Mouse (Mus musculus) CH12.LX (cell line): ENCODE results near the gene Pla2g12b. TPM values are rescaled to one million over a fixed set of nuclear protein-coding genes. Genes with fewer than 3 reads are reported as not detected.
"Not testable (repeated sequence)": the region's sequence is repeated elsewhere in the genome, so short reads cannot be mapped to it uniquely, and the experiment has no call there.

Experiments used
- DNase-seq: peaks from one replicate; pipeline ENCODE4 v3.0.0-alpha.2; 2013; ENCODE audit errors: extremely low read depth
- H3K27ac ChIP-seq: 2 replicates; pipeline ENCODE4 v1.5.1; 2012; ENCODE audit warnings: low read depth, mild to moderate bottlenecking, control low read depth, moderate library complexity; ENCODE audit not compliant: insufficient read depth
- H3K27me3 ChIP-seq: replicated peaks from 2 replicates; pipeline ENCODE3; 2012; ENCODE audit warnings: inconsistent platforms
- H3K36me3 ChIP-seq, 2 experiments: replicated peaks in 1 of 2; 2 replicates each; pipeline versions ENCODE3 to v1.6.1; 2012; ENCODE audit warnings: inconsistent platforms in 1 of 2, low read length in 1 of 2, mild to moderate bottlenecking in 1 of 2, mixed read lengths in 1 of 2, moderate library complexity in 1 of 2; ENCODE audit not compliant: control insufficient read depth in 1 of 2, insufficient read depth in 1 of 2
- H3K4me1 ChIP-seq, 2 experiments: 2 replicates each; pipeline ENCODE4 v1.6.1; 2012; ENCODE audit warnings: inconsistent platforms in 1 of 2, moderate library complexity in 1 of 2; ENCODE audit not compliant: insufficient read depth in 2 of 2, control insufficient read depth in 1 of 2
- H3K4me2 ChIP-seq: 2 replicates; pipeline ENCODE4 v1.6.1; 2012; ENCODE audit warnings: low read depth, mild to moderate bottlenecking, control low read depth; ENCODE audit not compliant: poor library complexity, insufficient read depth, severe bottlenecking
- H3K4me3 ChIP-seq, 3 experiments: fragments of 150-350 bp in 1 of 3; sonication (generic) in 1 of 3; replicated peaks in 1 of 3; 2 replicates each; pipeline versions ENCODE3 to v1.5.1; 2011 to 2012; ENCODE audit warnings: low read depth in 2 of 3, low read length in 2 of 3, mild to moderate bottlenecking in 2 of 3, moderate library complexity in 2 of 3, control low read depth in 1 of 3, improper control_type of control experiment in 1 of 3, inconsistent platforms in 1 of 3, mixed read lengths in 1 of 3; ENCODE audit not compliant: poor library complexity in 1 of 3
- H3K79me2 ChIP-seq: replicated peaks from 2 replicates; pipeline ENCODE4 v1.6.1; 2012; ENCODE audit warnings: mild to moderate bottlenecking, moderate library complexity; ENCODE audit not compliant: control insufficient read depth, poor library complexity, insufficient read depth, severe bottlenecking; ENCODE audit errors: extremely low read depth
- H3K9ac ChIP-seq: 2 replicates; pipeline ENCODE4 v1.6.1; 2012; ENCODE audit warnings: low read depth, mild to moderate bottlenecking, control low read depth, moderate library complexity; ENCODE audit not compliant: insufficient read depth
- H3K9me3 ChIP-seq: replicated peaks from 2 replicates; pipeline ENCODE3; 2012; ENCODE audit warnings: low read length, inconsistent platforms, mixed read lengths
- BHLHE40 ChIP-seq: IDR thresholded peaks from 2 replicates; pipeline ENCODE4 v1.6.1; 2011; ENCODE audit warnings: mild to moderate bottlenecking, low read depth, low read length, improper control_type of control experiment
- CHD1 ChIP-seq: IDR thresholded peaks from 2 replicates; pipeline ENCODE4 v1.6.1; 2012; ENCODE audit warnings: low read depth, low read length, improper control_type of control experiment, inconsistent platforms
- CHD2 ChIP-seq: IDR thresholded peaks from 2 replicates; pipeline ENCODE4 v1.6.1; 2011; ENCODE audit warnings: low read length, improper control_type of control experiment
- E2F4 ChIP-seq: IDR thresholded peaks from 2 replicates; pipeline ENCODE4 v1.6.1; 2011; ENCODE audit warnings: low read depth, low read length, improper control_type of control experiment; ENCODE audit not compliant: insufficient replicate concordance
- ETS1 ChIP-seq: conservative IDR thresholded peaks from 2 replicates; pipeline ENCODE4 v1.6.1; 2012; ENCODE audit warnings: low read depth, mild to moderate bottlenecking, inconsistent platforms, low read length, improper control_type of control experiment, moderate library complexity
- JUND ChIP-seq: conservative IDR thresholded peaks from 2 replicates; pipeline ENCODE4 v1.6.1; 2011; ENCODE audit warnings: low read depth, low read length, improper control_type of control experiment
- MAX ChIP-seq: IDR thresholded peaks from 2 replicates; pipeline ENCODE4 v1.6.1; 2011; ENCODE audit warnings: low read length, improper control_type of control experiment
- MAZ ChIP-seq: IDR thresholded peaks from 2 replicates; pipeline ENCODE4 v1.6.1; 2012; ENCODE audit warnings: low read depth, mild to moderate bottlenecking, inconsistent platforms, low read length, improper control_type of control experiment, moderate library complexity
- MEF2A ChIP-seq: IDR thresholded peaks from 2 replicates; pipeline ENCODE4 v1.6.1; 2014; ENCODE audit warnings: low read depth, mild to moderate bottlenecking, inconsistent platforms, low read length, improper control_type of control experiment, borderline replicate concordance
- MXI1 ChIP-seq: IDR thresholded peaks from 2 replicates; pipeline ENCODE4 v1.6.1; 2011; ENCODE audit warnings: mild to moderate bottlenecking, low read depth, low read length, improper control_type of control experiment
- POLR2A ChIP-seq: IDR thresholded peaks from 2 replicates; pipeline ENCODE4 v1.6.1; 2011; ENCODE audit warnings: low read depth, mild to moderate bottlenecking, improper control_type of control experiment, low read length
- POLR2AphosphoS2 ChIP-seq: IDR thresholded peaks from 2 replicates; pipeline ENCODE4 v1.6.1; 2011; ENCODE audit warnings: low read depth, low read length, improper control_type of control experiment
- USF1 ChIP-seq: IDR thresholded peaks from 2 replicates; pipeline ENCODE4 v1.6.1; 2014; ENCODE audit warnings: low read depth, mild to moderate bottlenecking, inconsistent platforms, low read length, improper control_type of control experiment
- ZNF384 ChIP-seq: IDR thresholded peaks from 2 replicates; pipeline ENCODE4 v1.6.1; 2012; ENCODE audit warnings: low read depth, low read length, improper control_type of control experiment, inconsistent platforms
- dilution Hi-C: fragments of 300-500 bp; cut with MboI; formaldehyde crosslinking; loops from 2 replicates; pipeline ENCODE4 v1.14.3; 2020; ENCODE audit warnings: low sequenced_read_pairs; ENCODE audit not compliant: extremely low pct_unique_long_range_greater_than_20kb, extremely low pct_ligation_motif_present
- in situ Hi-C: fragments of 300-500 bp; cut with MboI; formaldehyde crosslinking; loops from 3 replicates; pipeline ENCODE4 v1.14.3; 2019; ENCODE audit warnings: low sequenced_read_pairs, low pct_ligation_motif_present, low pct_unique_long_range_greater_than_20kb, mixed read lengths
- polyA plus RNA-seq: library from polyadenylated mRNA; unstranded; fragments of >175 nt; gene quantifications from 2 replicates; pipeline ENCODE4 v1.2.1, GENCODE M21; 2012; ENCODE audit warnings: low read depth; ENCODE audit not compliant: insufficient read length
- total RNA-seq, 2 experiments: library from RNA; depleted of rRNA; stranded (reverse); fragments of 300-350 nt in 1 of 2; fragments of >200 nt in 1 of 2; gene quantifications; 2 replicates each; pipeline ENCODE4 v1.2.3; 2012 to 2014

The Pla2g12b gene
- total and polyA plus RNA-seq, 3 experiments: not detected

DNA sequence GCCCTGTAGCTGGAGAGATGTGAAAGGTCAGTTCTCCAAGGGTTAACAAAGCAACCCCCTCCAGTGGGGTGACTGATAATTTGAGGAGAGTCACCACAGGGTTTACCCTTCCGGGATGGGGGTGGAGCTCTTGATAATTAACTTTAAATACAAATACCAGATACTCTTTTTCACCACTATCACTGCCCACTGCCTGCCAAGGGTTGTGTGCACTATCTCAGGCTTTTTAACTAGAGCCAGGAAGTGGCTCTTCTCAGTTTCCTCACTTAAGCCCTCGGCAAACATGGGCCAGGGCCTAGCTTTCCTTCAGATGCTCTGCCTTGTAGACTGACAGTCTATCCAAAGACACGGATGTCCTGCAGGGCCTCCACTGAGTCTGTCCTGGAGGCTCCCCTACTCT lies 23.5 kb upstream of the Pla2g12b start:
- dilution Hi-C loops: no loop called here
- Histone ChIP-seq H3K27me3 (no peaks in the 10 kb centered on the region), H3K9ac (no peak overlapping the region), H3K4me2 (no peak overlapping the region), H3K4me1 (peaks cover under 1 to 10% of the 10 kb centered on the region in 2 experiments; a peak in 2 of 4 replicates), H3K27ac (no peak overlapping the region), H3K9me3 (no peaks in the 10 kb centered on the region), H3K36me3 (peaks cover 0 to 7% of the 10 kb centered on the region in 2 experiments), H3K79me2 (no peaks in the 10 kb centered on the region), H3K4me3 (no peak overlapping the region)
- in situ Hi-C loops: no loop called here
- no peak for DNase-seq
- no peak for TF ChIP-seq MXI1
- no peak for TF ChIP-seq POLR2AphosphoS2
- no peak for TF ChIP-seq JUND
- no peak for TF ChIP-seq CHD1

DNA sequence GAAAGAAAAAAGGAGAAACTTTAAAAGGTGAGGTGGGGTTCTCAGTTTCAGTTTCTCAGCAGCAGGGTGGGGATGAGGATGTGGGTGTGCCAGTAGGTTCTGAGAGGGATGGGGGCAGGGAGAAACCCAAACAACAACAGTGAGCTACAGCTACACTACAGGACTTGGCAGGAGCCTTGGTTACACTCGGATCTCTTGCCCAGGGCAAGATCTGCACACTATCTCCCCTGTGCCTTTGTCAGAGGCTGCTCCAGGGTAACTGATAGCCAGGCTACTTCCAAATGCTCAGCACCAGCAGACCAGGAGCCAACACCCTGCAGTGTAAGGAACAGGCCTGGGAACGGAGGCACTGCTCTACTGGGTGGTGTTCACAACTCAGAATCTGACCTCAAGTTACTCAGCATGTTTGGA lies 23.0 kb upstream of the Pla2g12b start:
- TF ChIP-seq JUND: no peak
- TF ChIP-seq USF1: no peak
- no peak for TF ChIP-seq MXI1
- no peak for TF ChIP-seq MAX
- no peak for TF ChIP-seq CHD1
- no peak for TF ChIP-seq E2F4
- no peak for TF ChIP-seq MAZ
- no peak for TF ChIP-seq ETS1
- TF ChIP-seq MEF2A: no peak
- TF ChIP-seq BHLHE40: no peak
- TF ChIP-seq CHD2: no peak
- no peak for TF ChIP-seq POLR2A
- TF ChIP-seq ZNF384: no peak
- Histone ChIP-seq H3K27ac (no peak overlapping the region), H3K9ac (no peak overlapping the region)

DNA sequence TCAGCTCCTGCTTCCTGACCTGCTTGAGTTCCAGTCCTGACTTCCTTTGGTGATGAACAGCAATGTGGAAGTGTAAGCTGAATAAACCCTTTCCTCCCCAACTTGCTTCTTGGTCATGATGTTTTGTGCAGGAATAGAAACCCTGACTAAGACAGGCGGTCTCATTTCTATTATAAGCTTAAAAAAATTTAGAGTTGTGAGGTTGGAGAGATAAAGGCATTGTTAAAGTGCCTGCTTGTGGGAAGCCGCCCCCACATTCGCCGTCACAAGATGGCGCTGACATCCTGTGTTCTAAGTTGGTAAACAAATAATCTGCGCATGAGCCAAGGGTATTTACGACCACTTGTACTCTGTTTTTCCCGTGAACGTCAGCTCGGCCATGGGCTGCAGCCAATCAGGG lies 21.9 kb upstream of the Pla2g12b start:
- H3K4me2 ChIP-seq, H3K9me3 ChIP-seq, dilution Hi-C loops, H3K27me3 ChIP-seq, H3K4me3 ChIP-seq, H3K4me1 ChIP-seq, H3K9ac ChIP-seq, DNase-seq, H3K79me2 ChIP-seq, in situ Hi-C loops, H3K36me3 ChIP-seq, H3K27ac ChIP-seq: not testable (repeated sequence)

More for the DNA sequence above, 23.0 kb upstream of the Pla2g12b start:
- Histone ChIP-seq H3K4me1 (peaks cover 0 to 8% of the 10 kb centered on the region in 2 experiments; a peak in 2 of 4 replicates), H3K79me2 (no peaks in the 10 kb centered on the region), H3K9me3 (no peaks in the 10 kb centered on the region), H3K36me3 (peaks cover 0 to 6% of the 10 kb centered on the region in 2 experiments), H3K27me3 (no peaks in the 10 kb centered on the region), H3K4me3 (no peak overlapping the region), H3K4me2 (no peak overlapping the region)
- dilution Hi-C loops (no loop called here), in situ Hi-C loops (no loop called here)
- no peak for DNase-seq
